Mouse (Mus musculus) neural tube, embryonic 11.5 days (tissue): ENCODE data around the gene Cntd1. TPM values are rescaled to one million over a fixed set of nuclear protein-coding genes. Genes with fewer than 3 reads are reported as not detected.
"Not testable (repeated sequence)": the region's sequence is repeated elsewhere in the genome, so short reads cannot be mapped to it uniquely, and the experiment has no call there.

Experiments used
- ATAC-seq: fragments of 200-750 bp; cut with Nextera tagmentation; 2 replicates; pipeline ENCODE4 v1.8.0; 2017; ENCODE audit warnings: moderate number of reproducible peaks, mild to moderate bottlenecking, moderate TSS enrichment, moderate library complexity; ENCODE audit not compliant: insufficient read depth, low FRiP score, low TSS enrichment
- DNase-seq: peaks from one replicate; pipeline ENCODE4 v3.0.0-alpha.2; 2015; ENCODE audit warnings: low spot score
- H3K27ac ChIP-seq: fragments of 300-500 bp; sonication (generic); 2 replicates; pipeline ENCODE4 v1.5.1; 2014; ENCODE audit warnings: low read depth, mild to moderate bottlenecking, low read length
- H3K27me3 ChIP-seq: fragments of 300-500 bp; sonication (generic); 2 replicates; pipeline ENCODE4 v1.6.1; 2014; ENCODE audit warnings: mild to moderate bottlenecking, low read length, mixed read lengths; ENCODE audit not compliant: control insufficient read depth, insufficient read depth
- H3K36me3 ChIP-seq: fragments of 300-500 bp; sonication (generic); 2 replicates; pipeline ENCODE4 v1.6.1; 2014; ENCODE audit warnings: mild to moderate bottlenecking, low read length, moderate library complexity, mixed read lengths; ENCODE audit not compliant: control insufficient read depth, insufficient read depth
- H3K4me1 ChIP-seq: fragments of 300-500 bp; sonication (generic); 2 replicates; pipeline ENCODE4 v1.6.1; 2014; ENCODE audit warnings: low read length, mixed read lengths; ENCODE audit not compliant: control insufficient read depth, insufficient read depth
- H3K4me2 ChIP-seq: fragments of 300-500 bp; sonication (generic); 2 replicates; pipeline ENCODE4 v1.6.1; 2014; ENCODE audit warnings: low read depth, mild to moderate bottlenecking, moderate library complexity
- H3K4me3 ChIP-seq: fragments of 300-500 bp; sonication (generic); 2 replicates; pipeline ENCODE4 v1.5.1; 2014; ENCODE audit warnings: low read depth, low read length
- H3K9ac ChIP-seq: fragments of 300-500 bp; sonication (generic); 2 replicates; pipeline ENCODE4 v1.6.1; 2014; ENCODE audit warnings: mild to moderate bottlenecking, low read length
- H3K9me3 ChIP-seq: fragments of 300-500 bp; sonication (generic); 2 replicates; pipeline ENCODE4 v1.6.1; 2016; ENCODE audit warnings: low read length; ENCODE audit not compliant: control insufficient read depth
- WGBS: fragments of 180-500 bp; shearing (Covaris S2); extraction: QIAGEN DNeasy Blood & Tissue Kit; methylation state at CpG from one replicate; pipeline ENCODE4 v1.1.7; 2014; 5-methylcytosine and 5-hydroxymethylcytosine counted together
- polyA plus RNA-seq: library from polyadenylated mRNA; unstranded; fragments of >200 nt; fragmentation: Nextera tagmentation; extraction: Ambion mirVana; gene quantifications from 2 replicates; pipeline ENCODE4 v1.2.1, GENCODE M21; 2014

Cntd1 gene
- polyA plus RNA-seq, 1 experiment from 2014 or later = 1.6 TPM

- H3K4me1 ChIP-seq = peaks cover 6% of the 10 kb centered on the region; the same call in 1 of the 2 replicates
- H3K27ac ChIP-seq = no peak overlapping the region
- no peaks in the 10 kb centered on the region; the same call in 1 of the 2 replicates for H3K36me3 ChIP-seq
- no peak for ATAC-seq
- H3K9ac ChIP-seq = no peak overlapping the region
- no peaks in the 10 kb centered on the region for H3K9me3 ChIP-seq
- no peak overlapping the region for H3K4me2 ChIP-seq
- H3K27me3 ChIP-seq = no peaks in the 10 kb centered on the region
- no peak overlapping the region for H3K4me3 ChIP-seq
- 97% methylated on average over 1 of the region's 1 CpGs for WGBS
- no peak for DNase-seq
These were observed 35.8 kb downstream of the Cntd1 start for GRCm38 (mm10) chr11:101314567-101314966.

DNA sequence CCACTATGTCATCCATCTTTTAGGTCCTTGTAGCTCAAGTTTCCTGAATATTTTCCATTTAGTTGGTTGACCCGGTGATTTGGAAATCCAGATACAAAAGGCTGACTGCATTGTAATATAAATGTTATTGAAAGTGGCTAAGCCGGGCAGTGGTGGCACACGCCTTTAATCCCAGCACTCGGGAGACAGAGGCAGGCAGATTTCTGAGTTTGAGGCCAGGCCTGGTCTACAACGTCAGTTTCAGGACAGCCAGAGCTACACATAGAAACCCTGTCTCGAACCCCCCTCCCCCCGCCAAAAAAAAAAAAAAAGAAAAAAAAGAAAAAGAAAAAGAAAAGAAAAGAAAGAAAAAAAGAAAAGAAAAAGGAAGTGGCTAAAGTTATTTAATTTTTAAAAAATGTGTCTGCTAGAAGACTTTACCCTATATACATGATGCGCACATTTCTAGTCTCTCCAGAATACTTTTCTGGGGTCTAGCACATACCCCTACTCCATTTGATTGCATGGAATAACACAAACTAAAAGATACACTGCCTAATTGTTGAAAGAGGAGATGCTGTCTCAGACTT is 36.4 kb downstream of the Cntd1 start:
- peak overlapping the region; percentile 80 for H3K9ac ChIP-seq
- peaks cover 4% of the 10 kb centered on the region for H3K36me3 ChIP-seq
- no peaks in the 10 kb centered on the region for H3K27me3 ChIP-seq
- H3K27ac ChIP-seq = peak overlapping the region; percentile 24; the same call in 1 of the 2 replicates
- H3K4me2 ChIP-seq = peak overlapping the region; percentile 91
- no peak for ATAC-seq
- H3K9me3 ChIP-seq = no peaks in the 10 kb centered on the region
- DNase-seq = no peak
- H3K4me1 ChIP-seq = peaks cover 6% of the 10 kb centered on the region; the same call in 1 of the 2 replicates
- H3K4me3 ChIP-seq = peak overlapping the region; percentile 92
- 83% methylated on average over 8 of the region's 8 CpGs for WGBS

DNA sequence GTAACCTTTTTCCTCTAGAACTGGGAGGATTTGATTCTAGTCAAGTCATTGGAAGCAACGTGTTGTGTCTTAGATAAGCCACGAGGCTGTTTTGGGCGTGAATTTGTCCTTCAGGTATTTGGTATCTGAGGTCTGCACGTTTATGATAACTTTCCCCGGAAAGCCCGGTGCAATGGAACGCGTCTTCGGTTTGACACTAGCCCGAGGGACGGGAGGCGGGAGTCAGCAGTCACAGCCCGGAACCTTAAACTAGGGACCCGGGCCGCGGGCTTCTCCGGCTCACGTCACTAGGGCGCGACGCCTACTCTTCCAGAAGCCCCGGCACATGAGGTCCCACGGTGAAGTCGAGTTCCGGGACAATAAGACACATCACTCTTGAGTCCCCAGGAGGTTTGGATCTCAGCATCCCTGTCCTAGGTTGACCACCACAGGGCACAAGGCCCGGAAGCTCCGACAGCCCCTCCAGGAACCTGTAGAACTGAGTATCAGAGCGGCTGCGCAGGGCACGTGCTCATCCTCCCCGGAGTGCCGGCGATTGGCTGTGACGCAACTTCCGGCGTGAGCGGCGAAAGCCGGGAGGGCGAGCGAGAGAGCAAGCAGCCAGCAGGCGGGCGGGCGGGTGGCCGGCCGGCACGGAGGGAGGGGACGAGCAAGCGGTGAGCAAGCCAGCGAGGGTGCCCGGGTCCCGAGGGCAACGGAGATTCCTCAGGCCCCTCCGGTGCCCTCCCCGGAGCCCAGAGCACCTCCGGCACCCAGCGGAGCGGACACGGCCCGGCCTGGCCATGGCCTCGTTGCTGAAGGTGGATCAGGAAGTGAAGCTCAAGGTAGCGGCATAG is 37.1 kb downstream of the Cntd1 start, which contains the start of gene Psme3:
Gene Psme3 (plus strand): TSS at position 549 of the 836 bp plus-strand sequence.
- peak; percentile 95 for DNase-seq
- ATAC-seq = peak; percentile 83

GRCm38 (mm10) chr11:101316501-101316917 is 37.7 kb downstream of the Cntd1 start:
- no peak for DNase-seq
- 0% methylated on average over 17 of the region's 17 CpGs for WGBS

More for the DNA sequence above, 37.1 kb downstream of the Cntd1 start, which contains the start of gene Psme3:
- Histone ChIP-seq H3K36me3 (peaks cover 5% of the 10 kb centered on the region), H3K9me3 (no peaks in the 10 kb centered on the region), H3K4me2 (peak within 1 kb of the TSS; percentile 91), H3K4me1 (peaks cover 6% of the 10 kb centered on the region; the same call in 1 of the 2 replicates), H3K4me3 (peak within 1 kb of the TSS; percentile 92), H3K9ac (peak within 1 kb of the TSS; percentile 80), H3K27ac (peak within 1 kb of the TSS; percentile 24; the same call in 1 of the 2 replicates), H3K27me3 (no peaks in the 10 kb centered on the region)
- under 1% methylated on average over 56 of the region's 62 CpGs for WGBS

GRCm38 (mm10) chr11:101323609-101324008 is 44.8 kb downstream of the Cntd1 start:
- H3K36me3 ChIP-seq = peaks cover 13% of the 10 kb centered on the region

More at GRCm38 (mm10) chr11:101316501-101316917, 37.7 kb downstream of the Cntd1 start:
- Histone ChIP-seq H3K4me2 (peak overlapping the region; percentile 91), H3K4me1 (peaks cover 6% of the 10 kb centered on the region; the same call in 1 of the 2 replicates), H3K36me3 (peaks cover 7% of the 10 kb centered on the region), H3K27ac (0 out of 2 replicates have a peak overlapping the region, but pooled peaks have one; percentile 24), H3K4me3 (peak overlapping the region; percentile 92), H3K27me3 (no peaks in the 10 kb centered on the region), H3K9me3 (no peaks in the 10 kb centered on the region), H3K9ac (peak overlapping the region; percentile 80)
- ATAC-seq = peak; percentile 53

DNA sequence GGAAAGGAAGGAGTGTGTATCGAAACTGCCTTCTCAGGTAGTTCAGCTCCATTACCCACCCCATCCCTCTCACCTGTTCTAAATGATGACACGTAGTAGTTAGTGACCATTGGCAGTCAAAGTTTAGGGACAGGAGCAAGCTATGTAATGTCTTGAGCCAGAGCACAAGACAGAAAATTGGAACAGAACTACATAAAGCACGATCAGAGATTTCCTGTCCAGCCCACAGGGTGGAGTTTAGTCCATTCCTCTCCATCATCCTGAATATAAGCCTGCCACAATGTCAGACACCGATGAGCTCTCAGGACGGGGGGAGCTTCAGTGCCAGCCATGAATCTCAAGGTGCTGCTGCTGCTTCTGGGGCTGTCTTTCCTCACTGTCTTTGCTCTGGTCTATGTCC is 46.0 kb downstream of the Cntd1 start, which contains the start of gene Aoc2:
Gene Aoc2 (plus strand): TSS at position 301 of the 400 bp plus-strand sequence.
- no peak within 1 kb of the TSS for H3K4me3 ChIP-seq
- WGBS = 96% methylated on average over 5 of the region's 5 CpGs
- no peak within 1 kb of the TSS for H3K4me2 ChIP-seq
- H3K9me3 ChIP-seq = no peaks in the 10 kb centered on the region
- no peaks in the 10 kb centered on the region for H3K27me3 ChIP-seq
- no peak within 1 kb of the TSS for H3K27ac ChIP-seq
- ATAC-seq (no peak), DNase-seq (no peak)
- no peak within 1 kb of the TSS for H3K9ac ChIP-seq
- H3K4me1 ChIP-seq = no peaks in the 10 kb centered on the region
- H3K36me3 ChIP-seq = peaks cover 13% of the 10 kb centered on the region

More at GRCm38 (mm10) chr11:101323609-101324008, 44.8 kb downstream of the Cntd1 start:
- Histone ChIP-seq H3K9ac (no peak overlapping the region), H3K4me1 (no peaks in the 10 kb centered on the region), H3K27me3 (no peaks in the 10 kb centered on the region), H3K9me3 (no peaks in the 10 kb centered on the region), H3K4me3 (no peak overlapping the region), H3K27ac (no peak overlapping the region), H3K4me2 (no peak overlapping the region)
- ATAC-seq (no peak), DNase-seq (peak; percentile 77)
- WGBS = 25% methylated on average over 4 of the region's 4 CpGs

DNA sequence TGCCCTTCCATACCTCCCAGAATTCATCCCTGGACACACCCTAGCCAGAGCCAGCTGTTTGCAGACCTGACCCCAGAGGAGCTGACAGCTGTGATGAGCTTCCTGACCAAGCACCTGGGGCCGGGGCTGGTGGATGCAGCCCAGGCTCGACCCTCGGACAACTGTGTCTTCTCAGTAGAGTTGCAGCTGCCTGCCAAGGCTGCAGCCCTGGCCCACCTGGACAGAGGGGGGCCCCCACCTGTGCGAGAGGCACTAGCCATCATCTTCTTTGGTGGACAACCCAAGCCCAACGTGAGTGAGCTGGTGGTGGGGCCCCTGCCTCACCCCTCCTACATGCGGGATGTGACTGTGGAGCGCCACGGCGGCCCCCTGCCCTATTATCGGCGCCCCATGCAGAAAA is 46.4 kb downstream of the Cntd1 start:
- not testable (repeated sequence) for H3K9ac ChIP-seq, H3K36me3 ChIP-seq, ATAC-seq, H3K4me1 ChIP-seq, H3K4me3 ChIP-seq, DNase-seq, H3K4me2 ChIP-seq, H3K9me3 ChIP-seq, H3K27ac ChIP-seq, H3K27me3 ChIP-seq
- WGBS = 93% methylated on average over 11 of the region's 11 CpGs

GRCm38 (mm10) chr11:101326147-101326546 is 47.3 kb downstream of the Cntd1 start:
- Histone ChIP-seq H3K4me3 (no peak overlapping the region), H3K36me3 (peaks cover 7% of the 10 kb centered on the region), H3K27ac (no peak overlapping the region), H3K27me3 (no peaks in the 10 kb centered on the region), H3K9me3 (no peaks in the 10 kb centered on the region), H3K4me2 (no peak overlapping the region), H3K4me1 (no peaks in the 10 kb centered on the region), H3K9ac (no peak overlapping the region)
- ATAC-seq (no peak), DNase-seq (no peak)
- whole genome bisulfite sequencing = 89% methylated on average over 11 of the region's 11 CpGs
